Mouse (Mus musculus) lung, postnatal 0 days (tissue): ENCODE results near the gene Gm5105. TPM values are rescaled to one million over a fixed set of nuclear protein-coding genes. Genes with fewer than 3 reads are reported as not detected.

Experiments used
- ATAC-seq: fragments of 200-750 bp; cut with Nextera tagmentation; 2 replicates; pipeline ENCODE4 v1.8.0; 2017; ENCODE audit warnings: moderate library complexity
- DNase-seq: peaks from one replicate; pipeline ENCODE4 v3.0.0-alpha.2; 2016; ENCODE audit warnings: low spot score
- H3K27ac ChIP-seq: fragments of 300-500 bp; sonication (generic); 2 replicates; pipeline ENCODE4 v1.5.1; 2014; ENCODE audit warnings: antibody characterized with exemption, mild to moderate bottlenecking, low read length, mixed read lengths
- H3K27me3 ChIP-seq: fragments of 300-500 bp; sonication (generic); replicated peaks from 2 replicates; pipeline ENCODE4 v1.6.1; 2014; ENCODE audit warnings: low read length, mixed read lengths; ENCODE audit not compliant: insufficient read depth
- H3K36me3 ChIP-seq: fragments of 300-500 bp; sonication (generic); 2 replicates; pipeline ENCODE4 v1.6.1; 2014; ENCODE audit warnings: low read length, mixed read lengths; ENCODE audit not compliant: insufficient read depth
- H3K4me1 ChIP-seq: fragments of 300-500 bp; sonication (generic); 2 replicates; pipeline ENCODE4 v1.6.1; 2014; ENCODE audit warnings: antibody characterized with exemption, low read depth, low read length, mixed read lengths; ENCODE audit not compliant: insufficient read depth
- H3K4me2 ChIP-seq: fragments of 300-500 bp; sonication (generic); replicated peaks from 2 replicates; pipeline ENCODE4 v1.6.1; 2014; ENCODE audit warnings: low read depth, mild to moderate bottlenecking, low read length, moderate library complexity, mixed read lengths
- H3K4me3 ChIP-seq: fragments of 300-500 bp; sonication (generic); 2 replicates; pipeline ENCODE4 v1.5.1; 2014; ENCODE audit warnings: low read depth, low read length
- H3K9ac ChIP-seq: fragments of 300-500 bp; sonication (generic); replicated peaks from 2 replicates; pipeline ENCODE4 v1.6.1; 2014; ENCODE audit warnings: low read depth, mild to moderate bottlenecking
- H3K9me3 ChIP-seq: fragments of 300-500 bp; sonication (generic); 2 replicates; pipeline ENCODE4 v1.6.1; 2016; ENCODE audit warnings: low read length, mixed read lengths
- CTCF ChIP-seq: IDR thresholded peaks from 2 replicates; pipeline ENCODE4 v1.5.1; 2016; ENCODE audit warnings: antibody characterized with exemption, mild to moderate bottlenecking
- EP300 ChIP-seq: IDR thresholded peaks from 2 replicates; pipeline ENCODE4 v1.6.1; 2016; ENCODE audit warnings: antibody characterized with exemption, mild to moderate bottlenecking, control low read depth
- WGBS: fragments of 180-500 bp; shearing (Covaris S2); extraction: QIAGEN DNeasy Blood & Tissue Kit; methylation state at CpG from one replicate; pipeline ENCODE4 v1.1.7; 2014; 5-methylcytosine and 5-hydroxymethylcytosine counted together
- polyA plus RNA-seq: library from polyadenylated mRNA; unstranded; fragments of >200 nt; fragmentation: Nextera tagmentation; extraction: Ambion mirVana; gene quantifications from 2 replicates; pipeline ENCODE4 v1.2.1, GENCODE M21; 2015

The Gm5105 gene
- polyA plus RNA-seq, 1 experiment from 2014 or later: 0.07 TPM

- Histone ChIP-seq H3K27ac (no peak within 1 kb of the TSS), H3K36me3 (no peaks in the 10 kb centered on the region), H3K9me3 (no peaks in the 10 kb centered on the region), H3K4me1 (no peaks in the 10 kb centered on the region), H3K9ac (no peak within 1 kb of the TSS), H3K4me3 (no peak within 1 kb of the TSS), H3K4me2 (peak within 1 kb of the TSS; percentile 35; the same call in 1 of the 2 replicates), H3K27me3 (no peaks in the 10 kb centered on the region)
- WGBS: 66% methylated on average over 32 of the region's 33 CpGs
- peak; percentile 37 for DNase-seq
- no peak for TF ChIP-seq EP300
- no peak; the same call in 1 of the 2 replicates for ATAC-seq
Measured at GRCm38 (mm10) chr3:138064732-138065645, 2.2 kb downstream of the Gm5105 start, which contains the start of gene 1110002E22Rik. Gene 1110002E22Rik, plus strand, starts transcription at chr3:138065052.

- Histone ChIP-seq H3K9me3 (no peaks in the 10 kb centered on the region), H3K4me3 (no peak overlapping the region), H3K4me1 (no peaks in the 10 kb centered on the region), H3K36me3 (no peaks in the 10 kb centered on the region), H3K9ac (no peak overlapping the region), H3K4me2 (peak overlapping the region; percentile 3; the same call in 1 of the 2 replicates), H3K27me3 (no peaks in the 10 kb centered on the region), H3K27ac (no peak overlapping the region)
- peak; percentile 47 for ATAC-seq
- DNase-seq: peak; percentile 46
- TF ChIP-seq EP300 (no peak), CTCF (no peak)
- 33% methylated on average over 14 of the region's 14 CpGs for WGBS
Measured at GRCm38 (mm10) chr3:138063731-138064329, 3.4 kb downstream of the Gm5105 start.

GRCm38 (mm10) chr3:138062673-138063072 is 4.5 kb downstream of the Gm5105 start:
- Histone ChIP-seq H3K4me2 (no peak overlapping the region), H3K4me1 (no peaks in the 10 kb centered on the region), H3K27me3 (no peaks in the 10 kb centered on the region), H3K27ac (no peak overlapping the region), H3K9ac (no peak overlapping the region), H3K36me3 (no peaks in the 10 kb centered on the region), H3K9me3 (no peaks in the 10 kb centered on the region), H3K4me3 (no peak overlapping the region)
- 59% methylated on average over 4 of the region's 4 CpGs for WGBS
- no peak for TF ChIP-seq CTCF
- no peak for TF ChIP-seq EP300
- ATAC-seq (no peak), DNase-seq (no peak)

- Histone ChIP-seq H3K9ac (no peak overlapping the region), H3K27ac (no peak overlapping the region), H3K4me1 (no peaks in the 10 kb centered on the region), H3K36me3 (no peaks in the 10 kb centered on the region), H3K4me2 (no peak overlapping the region), H3K4me3 (no peak overlapping the region), H3K27me3 (no peaks in the 10 kb centered on the region), H3K9me3 (no peaks in the 10 kb centered on the region)
- WGBS: 75% methylated on average over 9 of the region's 9 CpGs
- no peak for DNase-seq
- no peak for ATAC-seq
- TF ChIP-seq EP300 (no peak), CTCF (no peak)
Measured at GRCm38 (mm10) chr3:138061205-138061911, 5.8 kb downstream of the Gm5105 start.

- WGBS: 92% methylated on average over 7 of the region's 7 CpGs
Measured at GRCm38 (mm10) chr3:138060429-138060828, 6.8 kb downstream of the Gm5105 start.

GRCm38 (mm10) chr3:138058226-138058625 is 9.0 kb downstream of the Gm5105 start:
- 44% methylated on average over 4 of the region's 4 CpGs for WGBS
- H3K4me2 ChIP-seq: no peak overlapping the region
- no peak overlapping the region for H3K27ac ChIP-seq
- DNase-seq (no peak), ATAC-seq (no peak)
- H3K4me3 ChIP-seq: no peak overlapping the region
- no peaks in the 10 kb centered on the region for H3K27me3 ChIP-seq
- no peak overlapping the region for H3K9ac ChIP-seq
- H3K4me1 ChIP-seq: peaks cover 5% of the 10 kb centered on the region; the same call in 1 of the 2 replicates
- H3K36me3 ChIP-seq: no peaks in the 10 kb centered on the region
- H3K9me3 ChIP-seq: no peaks in the 10 kb centered on the region
- TF ChIP-seq EP300 (no peak), CTCF (no peak)

More at GRCm38 (mm10) chr3:138060429-138060828, 6.8 kb downstream of the Gm5105 start:
- no peaks in the 10 kb centered on the region for H3K27me3 ChIP-seq
- no peak overlapping the region for H3K4me2 ChIP-seq
- H3K9me3 ChIP-seq: no peaks in the 10 kb centered on the region
- DNase-seq (no peak), ATAC-seq (no peak)
- no peak overlapping the region for H3K9ac ChIP-seq
- H3K36me3 ChIP-seq: no peaks in the 10 kb centered on the region
- no peak for TF ChIP-seq EP300
- no peak for TF ChIP-seq CTCF
- no peak overlapping the region for H3K27ac ChIP-seq
- H3K4me3 ChIP-seq: no peak overlapping the region
- H3K4me1 ChIP-seq: no peaks in the 10 kb centered on the region
